Mouse (Mus musculus): ENCODE results near the gene Max. TPM values are rescaled to one million over a fixed set of nuclear protein-coding genes. Genes with fewer than 3 reads are reported as not detected.

Max gene
- total RNA-seq, 2 experiments from 2014 or later: 37.6 to 41.1 TPM

Other genes starting within 250 kb of the Max start
- 10 to 100 TPM; 83.0 to 86.7 TPM for gene Churc1, start 196.7 kb downstream of the Max start, total RNA-seq (2021)
- gene Fntb, start 196.6 kb downstream of the Max start, total RNA-seq (2021): 10 to 100 TPM; 18.4 to 20.7 TPM
- gene Gpx2, start 166.6 kb downstream of the Max start, total RNA-seq (2021): not detected
- 1 to 10 TPM; 2.6 to 3.6 TPM for gene Rab15, start 139.3 kb downstream of the Max start, total RNA-seq (2021)